Mouse (Mus musculus): ENCODE data around the gene Zfp3. TPM values are rescaled to one million over a fixed set of nuclear protein-coding genes. Genes with fewer than 3 reads are reported as not detected.

Zfp3 gene
- total RNA-seq, 1 experiment: 2.1 TPM

DNA sequence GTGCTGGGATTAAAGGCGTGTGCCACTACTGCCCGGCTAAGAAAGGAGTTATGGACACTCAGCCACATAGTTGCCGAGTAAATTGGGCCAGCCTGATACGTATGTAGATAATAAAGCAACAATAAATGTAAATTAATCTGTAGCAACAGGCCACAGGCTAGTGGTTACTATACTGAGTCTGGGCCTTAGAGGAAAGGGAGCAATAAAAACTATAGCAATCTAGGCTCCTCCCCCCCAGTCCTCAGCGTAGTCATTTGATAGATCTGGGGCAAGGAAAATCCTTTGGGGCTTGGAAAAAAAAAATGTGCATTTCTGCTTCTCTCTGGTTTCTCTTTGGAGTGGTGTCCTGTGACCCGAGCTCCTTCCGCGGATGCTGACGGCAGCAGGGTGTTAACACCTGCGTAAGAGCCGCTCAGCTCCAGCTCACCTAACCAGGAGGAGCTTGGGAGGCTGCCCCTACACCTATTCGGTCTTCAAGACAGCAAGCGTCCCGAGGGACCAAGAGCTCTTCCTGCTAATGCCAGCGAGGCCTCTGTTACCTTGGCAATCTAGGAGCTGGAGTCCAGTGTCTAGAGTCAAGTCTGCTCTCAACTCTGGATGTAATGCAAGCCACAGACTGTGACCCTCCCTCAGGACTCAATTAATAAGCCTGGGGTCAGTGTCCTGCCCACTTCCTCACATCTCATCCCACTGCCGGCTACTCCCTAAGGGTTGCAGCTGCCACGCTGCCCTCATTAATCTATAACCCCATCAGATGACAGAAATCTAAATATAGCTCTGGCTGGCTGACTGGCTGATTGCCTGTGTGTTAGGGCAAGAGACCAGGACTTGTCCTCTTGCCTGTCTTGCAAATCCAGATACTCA is 58.0 kb downstream of the Zfp3 start:
- in situ Hi-C loops (cut with MboI; ENCODE audit: low sequenced_read_pairs in 2 of 2, unreplicated experiment in 2 of 2): no loop called here
- DNase-seq (ENCODE audit: low read depth, low spot score): no peak
- TF ChIP-seq ZC3H11A (IDR thresholded peaks at IDR 0.05; ENCODE audit: borderline replicate concordance, low read depth, low read length) (no peak), ZNF384 (IDR thresholded peaks at IDR 0.05; ENCODE audit: low read depth, low read length) (no peak), MAFK (IDR thresholded peaks at IDR 0.05; ENCODE audit: insufficient read depth, low read depth, low read length) (no peak), CHD2 (IDR thresholded peaks at IDR 0.05; ENCODE audit: low read depth, low read length) (no peak), HCFC1 (IDR thresholded peaks at IDR 0.05; ENCODE audit: borderline replicate concordance, insufficient read depth, low read length) (no peak)

More for the DNA sequence above, 58.0 kb downstream of the Zfp3 start:
- no peaks in the 10 kb centered on the region for H3K9me3 ChIP-seq (ENCODE audit: control insufficient read depth, insufficient read depth, low read depth, low read length)
- no peak overlapping the region for H3K9ac ChIP-seq (ENCODE audit: insufficient read depth, low read depth, low read length, poor library complexity, severe bottlenecking)
- H3K36me3 ChIP-seq (ENCODE audit: control insufficient read depth, insufficient read depth, low read length, poor library complexity, severe bottlenecking): no peaks in the 10 kb centered on the region
- no peak overlapping the region for H3K27ac ChIP-seq (ENCODE audit: insufficient read depth, low read depth, low read length, poor library complexity, severe bottlenecking)
- H3K4me3 ChIP-seq (ENCODE audit: insufficient read depth in 1 of 2, low read depth in 1 of 2, low read length in 2 of 2, poor library complexity in 1 of 2, severe bottlenecking in 1 of 2): no peak overlapping the region
- no peaks in the 10 kb centered on the region for H3K4me1 ChIP-seq (ENCODE audit: control insufficient read depth in 2 of 2, insufficient read depth in 2 of 2, low read length in 2 of 2, poor library complexity in 1 of 2)

Other genes with a start within 250 kb of the Zfp3 start
- gene Vmo1, start 249.6 kb upstream of the Zfp3 start, total RNA-seq (2012; rRNA removed): not detected in 2 replicates
- gene Gltpd2, start 245.0 kb upstream of the Zfp3 start, total RNA-seq (2012; rRNA removed): 0.42 and 0.54 TPM in 2 replicates
- 506 and 612 TPM in 2 replicates for gene Psmb6, start 238.8 kb upstream of the Zfp3 start, total RNA-seq (2012; rRNA removed)
- not detected in 2 replicates for gene Gm40193, start 231.3 kb upstream of the Zfp3 start, total RNA-seq (2012; rRNA removed)
- gene Pld2, start 224.1 kb upstream of the Zfp3 start, total RNA-seq (2012; rRNA removed): 4.4 and 6.3 TPM in 2 replicates
- 23.0 and 27.5 TPM in 2 replicates for gene Mink1, start 201.3 kb upstream of the Zfp3 start, total RNA-seq (2012; rRNA removed)
- 0.45 and 0.53 TPM in 2 replicates for gene 4930544D05Rik, start 148.4 kb upstream of the Zfp3 start, total RNA-seq (2012; rRNA removed)
- 1.2 TPM in 1 of 2 replicates, not detected in the other for gene Chrne, start 145.0 kb upstream of the Zfp3 start, total RNA-seq (2012; rRNA removed)
- gene Gp1ba, start 125.1 kb upstream of the Zfp3 start, total RNA-seq (2012; rRNA removed): 0.45 and 0.85 TPM in 2 replicates
- gene Rnf167, start 117.0 kb upstream of the Zfp3 start, total RNA-seq (2012; rRNA removed): 113 and 157 TPM in 2 replicates
- 84.5 and 97.4 TPM in 2 replicates for gene Slc25a11, start 116.7 kb upstream of the Zfp3 start, total RNA-seq (2012; rRNA removed)
- 474 and 732 TPM in 2 replicates for gene Pfn1, start 109.6 kb upstream of the Zfp3 start, total RNA-seq (2012; rRNA removed)
- 21.1 and 31.7 TPM in 2 replicates for gene Eno3, start 107.0 kb upstream of the Zfp3 start, total RNA-seq (2012; rRNA removed)
- gene Spag7, start 94.8 kb upstream of the Zfp3 start, total RNA-seq (2012; rRNA removed): 68.0 and 74.5 TPM in 2 replicates
- gene Camta2, start 76.1 kb upstream of the Zfp3 start, total RNA-seq (2012; rRNA removed): 3.9 and 5.6 TPM in 2 replicates
- 0.48 and 1.2 TPM in 2 replicates for gene Inca1, start 64.1 kb upstream of the Zfp3 start, total RNA-seq (2012; rRNA removed)
- 25.3 and 29.2 TPM in 2 replicates for gene Kif1c, start 63.7 kb upstream of the Zfp3 start, total RNA-seq (2012; rRNA removed)
- not detected in 2 replicates for gene Scimp, start 48.4 kb downstream of the Zfp3 start, total RNA-seq (2012; rRNA removed)
- gene Rabep1, start 80.6 kb downstream of the Zfp3 start, total RNA-seq (2012; rRNA removed): 29.0 and 38.8 TPM in 2 replicates
- gene Nup88, start 205.8 kb downstream of the Zfp3 start, total RNA-seq (2012; rRNA removed): 120 and 121 TPM in 2 replicates
- 58.6 and 74.6 TPM in 2 replicates for gene Rpain, start 206.0 kb downstream of the Zfp3 start, total RNA-seq (2012; rRNA removed)
- gene C1qbp, start 218.8 kb downstream of the Zfp3 start, total RNA-seq (2012; rRNA removed): 97.4 and 139 TPM in 2 replicates
- gene Dhx33, start 240.2 kb downstream of the Zfp3 start, total RNA-seq (2012; rRNA removed): 29.9 and 32.7 TPM in 2 replicates